Mouse (Mus musculus) hindbrain, embryonic 15.5 days (tissue): Measurements from ENCODE around the gene Pyroxd2. TPM values are rescaled to one million over a fixed set of nuclear protein-coding genes. Genes with fewer than 3 reads are reported as not detected.

Experiments
- ATAC-seq: fragments of 200-750 bp; cut with Nextera tagmentation; 2 replicates; pipeline ENCODE4 v1.8.0; 2017; ENCODE audit warnings: low read depth, moderate number of reproducible peaks, moderate TSS enrichment; ENCODE audit not compliant: low FRiP score
- H3K27ac ChIP-seq: fragments of 300-500 bp; sonication (generic); replicated peaks from 2 replicates; pipeline ENCODE4 v1.5.1; 2015; ENCODE audit warnings: mild to moderate bottlenecking, inconsistent platforms
- H3K27me3 ChIP-seq: fragments of 300-500 bp; sonication (generic); 2 replicates; pipeline ENCODE4 v1.6.1; 2015; ENCODE audit warnings: control low read depth, inconsistent platforms
- H3K36me3 ChIP-seq: fragments of 300-500 bp; sonication (generic); 2 replicates; pipeline ENCODE4 v1.6.1; 2015; ENCODE audit warnings: control low read depth, inconsistent platforms
- H3K4me1 ChIP-seq: fragments of 300-500 bp; sonication (generic); replicated peaks from 2 replicates; pipeline ENCODE4 v1.6.1; 2015; ENCODE audit warnings: control low read depth, inconsistent platforms
- H3K4me2 ChIP-seq: fragments of 300-500 bp; sonication (generic); 2 replicates; pipeline ENCODE4 v1.6.1; 2015; ENCODE audit warnings: moderate library complexity, mild to moderate bottlenecking, inconsistent platforms
- H3K4me3 ChIP-seq: fragments of 300-500 bp; sonication (generic); 2 replicates; pipeline ENCODE4 v1.5.1; 2015; ENCODE audit warnings: mild to moderate bottlenecking, inconsistent platforms
- H3K9ac ChIP-seq: fragments of 300-500 bp; sonication (generic); 2 replicates; pipeline ENCODE4 v1.6.1; 2015; ENCODE audit warnings: inconsistent platforms
- H3K9me3 ChIP-seq: fragments of 300-500 bp; sonication (generic); 2 replicates; pipeline ENCODE4 v1.6.1; 2016; ENCODE audit warnings: control low read depth, inconsistent platforms
- WGBS: fragments of 180-500 bp; shearing (Covaris S2); methylation state at CpG from one replicate; pipeline ENCODE4 v1.1.7; 2015; 5-methylcytosine and 5-hydroxymethylcytosine counted together
- polyA plus RNA-seq: library from polyadenylated mRNA; unstranded; fragments of >200 nt; fragmentation: Nextera tagmentation; extraction: Ambion mirVana; gene quantifications from 2 replicates; pipeline ENCODE4 v1.2.1, GENCODE M21; 2015

The Pyroxd2 gene
- polyA plus RNA-seq, 1 experiment from 2014 or later = 2.2 TPM

GRCm38 (mm10) chr19:42744162-42744586 is 8.4 kb downstream of the Pyroxd2 start:
- H3K27me3 ChIP-seq = peaks cover 6% of the 10 kb centered on the region; the same call in 1 of the 2 replicates
- no peaks in the 10 kb centered on the region for H3K9me3 ChIP-seq
- ATAC-seq = peak; percentile 81; the same call in 1 of the 2 replicates
- no peak overlapping the region for H3K4me3 ChIP-seq
- H3K27ac ChIP-seq = no peak overlapping the region
- no peak overlapping the region for H3K4me2 ChIP-seq
- peaks cover 9% of the 10 kb centered on the region for H3K4me1 ChIP-seq
- H3K9ac ChIP-seq = no peak overlapping the region
- 21% methylated on average over 4 of the region's 4 CpGs for WGBS
- H3K36me3 ChIP-seq = no peaks in the 10 kb centered on the region

GRCm38 (mm10) chr19:42743261-42743660 is 9.3 kb downstream of the Pyroxd2 start:
- Histone ChIP-seq H3K4me1 (peaks cover 9% of the 10 kb centered on the region), H3K9ac (no peak overlapping the region), H3K27me3 (peaks cover 6% of the 10 kb centered on the region; the same call in 1 of the 2 replicates), H3K4me3 (no peak overlapping the region), H3K36me3 (no peaks in the 10 kb centered on the region), H3K9me3 (no peaks in the 10 kb centered on the region), H3K4me2 (peak overlapping the region; percentile 5), H3K27ac (no peak overlapping the region)
- ATAC-seq = no peak; the same call in 1 of the 2 replicates
- 25% methylated on average over 16 of the region's 16 CpGs for WGBS

GRCm38 (mm10) chr19:42741884-42742283 is 10.7 kb downstream of the Pyroxd2 start:
- peaks cover 6% of the 10 kb centered on the region; the same call in 1 of the 2 replicates for H3K27me3 ChIP-seq
- H3K9me3 ChIP-seq = no peaks in the 10 kb centered on the region
- peaks cover 9% of the 10 kb centered on the region for H3K4me1 ChIP-seq
- no peak overlapping the region for H3K4me2 ChIP-seq
- no peak overlapping the region for H3K9ac ChIP-seq
- H3K4me3 ChIP-seq = no peak overlapping the region
- WGBS = 83% methylated on average over 14 of the region's 14 CpGs
- no peak for ATAC-seq
- H3K27ac ChIP-seq = no peak overlapping the region
- H3K36me3 ChIP-seq = no peaks in the 10 kb centered on the region

GRCm38 (mm10) chr19:42740163-42740899 is 12.2 kb downstream of the Pyroxd2 start:
- no peak overlapping the region for H3K4me2 ChIP-seq
- no peak overlapping the region for H3K4me3 ChIP-seq
- no peaks in the 10 kb centered on the region for H3K36me3 ChIP-seq
- H3K27ac ChIP-seq = no peak overlapping the region
- peaks cover 6% of the 10 kb centered on the region; the same call in 1 of the 2 replicates for H3K27me3 ChIP-seq
- peaks cover 9% of the 10 kb centered on the region for H3K4me1 ChIP-seq
- H3K9me3 ChIP-seq = no peaks in the 10 kb centered on the region
- WGBS = 73% methylated on average over 8 of the region's 8 CpGs
- ATAC-seq = no peak
- no peak overlapping the region for H3K9ac ChIP-seq

GRCm38 (mm10) chr19:42739734-42740133 is 12.8 kb downstream of the Pyroxd2 start:
- Histone ChIP-seq H3K9ac (no peak overlapping the region), H3K4me3 (no peak overlapping the region), H3K9me3 (no peaks in the 10 kb centered on the region), H3K4me2 (no peak overlapping the region), H3K27me3 (peaks cover 6% of the 10 kb centered on the region; the same call in 1 of the 2 replicates), H3K4me1 (peaks cover 9% of the 10 kb centered on the region), H3K27ac (no peak overlapping the region), H3K36me3 (no peaks in the 10 kb centered on the region)
- ATAC-seq = no peak
- 93% methylated on average over 6 of the region's 6 CpGs for WGBS

GRCm38 (mm10) chr19:42737753-42738152 is 14.8 kb downstream of the Pyroxd2 start:
- no peaks in the 10 kb centered on the region for H3K4me1 ChIP-seq
- H3K36me3 ChIP-seq = no peaks in the 10 kb centered on the region
- H3K9ac ChIP-seq = no peak overlapping the region
- no peak overlapping the region for H3K4me2 ChIP-seq
- ATAC-seq = no peak
- H3K4me3 ChIP-seq = no peak overlapping the region
- 68% methylated on average over 9 of the region's 9 CpGs for WGBS
- H3K9me3 ChIP-seq = no peaks in the 10 kb centered on the region
- H3K27me3 ChIP-seq = peaks cover 6% of the 10 kb centered on the region; the same call in 1 of the 2 replicates
- no peak overlapping the region for H3K27ac ChIP-seq

GRCm38 (mm10) chr19:42734982-42735381 is 17.6 kb downstream of the Pyroxd2 start:
- ATAC-seq = no peak
- no peaks in the 10 kb centered on the region for H3K27me3 ChIP-seq
- no peak overlapping the region for H3K9ac ChIP-seq
- no peak overlapping the region for H3K27ac ChIP-seq
- H3K36me3 ChIP-seq = no peaks in the 10 kb centered on the region
- no peaks in the 10 kb centered on the region for H3K9me3 ChIP-seq
- H3K4me3 ChIP-seq = no peak overlapping the region
- 85% methylated on average over 5 of the region's 5 CpGs for WGBS
- H3K4me1 ChIP-seq = no peaks in the 10 kb centered on the region
- no peak overlapping the region for H3K4me2 ChIP-seq

- Histone ChIP-seq H3K4me2 (no peak overlapping the region), H3K27me3 (no peaks in the 10 kb centered on the region), H3K27ac (no peak overlapping the region), H3K4me1 (no peaks in the 10 kb centered on the region; the same call in none of the 2 replicates), H3K4me3 (no peak overlapping the region), H3K9ac (no peak overlapping the region), H3K9me3 (no peaks in the 10 kb centered on the region), H3K36me3 (no peaks in the 10 kb centered on the region)
- ATAC-seq = no peak
- 95% methylated on average over 4 of the region's 4 CpGs for WGBS
Observed at GRCm38 (mm10) chr19:42727424-42727823, 25.2 kb downstream of the Pyroxd2 start.

- WGBS = 76% methylated on average over 10 of the region's 10 CpGs
- H3K9ac ChIP-seq = no peak overlapping the region
- H3K4me1 ChIP-seq = no peaks in the 10 kb centered on the region; the same call in none of the 2 replicates
- H3K9me3 ChIP-seq = no peaks in the 10 kb centered on the region
- H3K36me3 ChIP-seq = no peaks in the 10 kb centered on the region
- H3K4me2 ChIP-seq = no peak overlapping the region
- no peaks in the 10 kb centered on the region for H3K27me3 ChIP-seq
- H3K27ac ChIP-seq = no peak overlapping the region
- H3K4me3 ChIP-seq = no peak overlapping the region
- ATAC-seq = no peak
Observed at GRCm38 (mm10) chr19:42726766-42727165, 25.8 kb downstream of the Pyroxd2 start.

GRCm38 (mm10) chr19:42725973-42726350 is 26.6 kb downstream of the Pyroxd2 start:
- 92% methylated on average over 3 of the region's 3 CpGs for WGBS
- no peak overlapping the region for H3K9ac ChIP-seq
- no peaks in the 10 kb centered on the region; the same call in none of the 2 replicates for H3K4me1 ChIP-seq
- no peak overlapping the region for H3K4me2 ChIP-seq
- no peak for ATAC-seq
- H3K4me3 ChIP-seq = no peak overlapping the region
- no peak overlapping the region for H3K27ac ChIP-seq
- no peaks in the 10 kb centered on the region for H3K9me3 ChIP-seq
- no peaks in the 10 kb centered on the region for H3K27me3 ChIP-seq
- no peaks in the 10 kb centered on the region for H3K36me3 ChIP-seq

GRCm38 (mm10) chr19:42725056-42725972 is 27.3 kb downstream of the Pyroxd2 start:
- no peaks in the 10 kb centered on the region for H3K9me3 ChIP-seq
- no peak for ATAC-seq
- H3K36me3 ChIP-seq = no peaks in the 10 kb centered on the region
- H3K27me3 ChIP-seq = no peaks in the 10 kb centered on the region
- 75% methylated on average over 16 of the region's 16 CpGs for WGBS
- no peak overlapping the region for H3K4me3 ChIP-seq
- H3K4me2 ChIP-seq = no peak overlapping the region
- no peaks in the 10 kb centered on the region; the same call in none of the 2 replicates for H3K4me1 ChIP-seq
- H3K9ac ChIP-seq = no peak overlapping the region
- no peak overlapping the region for H3K27ac ChIP-seq

GRCm38 (mm10) chr19:42723302-42723701 is 29.3 kb downstream of the Pyroxd2 start:
- H3K36me3 ChIP-seq = no peaks in the 10 kb centered on the region
- no peak overlapping the region for H3K27ac ChIP-seq
- WGBS = 80% methylated on average over 6 of the region's 6 CpGs
- H3K27me3 ChIP-seq = no peaks in the 10 kb centered on the region
- ATAC-seq = no peak
- H3K9me3 ChIP-seq = no peaks in the 10 kb centered on the region
- no peak overlapping the region for H3K9ac ChIP-seq
- no peaks in the 10 kb centered on the region; the same call in none of the 2 replicates for H3K4me1 ChIP-seq
- no peak overlapping the region for H3K4me2 ChIP-seq
- H3K4me3 ChIP-seq = no peak overlapping the region
